Mouse (Mus musculus): Measurements from ENCODE around the gene Slc7a6os.

Gene Slc7a6os

DNA sequence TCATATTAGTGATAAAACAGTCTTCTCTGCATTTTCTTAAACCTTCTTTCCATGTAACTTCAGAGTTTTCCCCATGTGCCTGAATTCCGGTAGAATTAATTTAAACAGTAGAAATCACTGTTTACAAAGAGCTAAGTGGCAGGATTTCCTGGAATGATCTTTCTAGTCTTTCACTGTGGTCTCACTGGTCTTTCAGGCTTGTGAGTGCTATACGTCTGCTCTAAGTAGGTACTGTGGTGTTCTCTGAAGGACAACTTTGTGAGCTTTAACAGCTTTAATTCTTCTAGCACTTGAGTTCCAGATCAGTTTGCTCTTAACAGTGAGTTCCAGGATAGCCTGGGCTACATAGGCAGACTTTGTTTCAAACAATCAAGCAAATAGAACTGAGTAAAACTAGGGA is 32.3 kb downstream of the Slc7a6os start:
- no peak for DNase-seq (ENCODE audit: low read depth in 2 of 2, low spot score in 2 of 2)

- no peak for DNase-seq (ENCODE audit: low read depth in 2 of 2, low spot score in 2 of 2)
Observed at GRCm38 (mm10) chr8:106177594-106177993, 33.1 kb downstream of the Slc7a6os start.

- DNase-seq (ENCODE audit: low read depth in 2 of 2, low spot score in 2 of 2): no peak
Observed at GRCm38 (mm10) chr8:106176891-106177290, 33.8 kb downstream of the Slc7a6os start.

- no peak for DNase-seq (ENCODE audit: low read depth in 2 of 2, low spot score in 2 of 2)
Observed at GRCm38 (mm10) chr8:106173566-106173965, 37.2 kb downstream of the Slc7a6os start.

GRCm38 (mm10) chr8:106169934-106170480 is 40.7 kb downstream of the Slc7a6os start:
- DNase-seq (ENCODE audit: low read depth in 2 of 2, low spot score in 2 of 2): no peak

GRCm38 (mm10) chr8:106169017-106169933 is 41.5 kb downstream of the Slc7a6os start:
- peak in 1 of 2 experiments; percentile 47 for DNase-seq (ENCODE audit: low read depth in 2 of 2, low spot score in 2 of 2)

- peak; percentile 80 to 82 for DNase-seq (ENCODE audit: low read depth in 2 of 2, low spot score in 2 of 2)
Observed at GRCm38 (mm10) chr8:106168356-106169016, 42.2 kb downstream of the Slc7a6os start, which contains the start of gene Slc7a6. Slc7a6 (plus strand) TSS chr8:106168857.

DNA sequence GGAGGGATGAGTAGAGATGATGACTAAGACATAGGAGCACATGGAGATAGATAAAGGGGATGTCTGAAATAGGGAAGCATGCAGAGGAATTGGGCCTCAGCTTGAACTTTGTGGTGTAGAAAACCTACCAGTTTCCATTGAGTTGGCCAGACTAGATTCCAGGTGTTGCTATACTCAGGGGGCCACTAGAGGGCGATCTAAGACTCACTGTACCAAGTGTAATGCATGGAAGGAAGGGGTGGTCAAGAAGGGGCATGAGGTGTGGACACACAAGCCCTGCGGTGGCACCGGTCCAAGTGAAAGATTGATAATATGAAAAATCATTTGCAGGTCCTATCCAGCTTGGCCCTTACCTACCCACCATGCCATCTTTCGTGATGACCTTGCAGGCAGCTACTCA is 45.3 kb downstream of the Slc7a6os start:
- DNase-seq (ENCODE audit: low read depth in 2 of 2, low spot score in 2 of 2): peak; percentile 62 to 73

GRCm38 (mm10) chr8:106163251-106163650 is 47.5 kb downstream of the Slc7a6os start:
- DNase-seq (ENCODE audit: low read depth in 2 of 2, low spot score in 2 of 2): no peak

DNA sequence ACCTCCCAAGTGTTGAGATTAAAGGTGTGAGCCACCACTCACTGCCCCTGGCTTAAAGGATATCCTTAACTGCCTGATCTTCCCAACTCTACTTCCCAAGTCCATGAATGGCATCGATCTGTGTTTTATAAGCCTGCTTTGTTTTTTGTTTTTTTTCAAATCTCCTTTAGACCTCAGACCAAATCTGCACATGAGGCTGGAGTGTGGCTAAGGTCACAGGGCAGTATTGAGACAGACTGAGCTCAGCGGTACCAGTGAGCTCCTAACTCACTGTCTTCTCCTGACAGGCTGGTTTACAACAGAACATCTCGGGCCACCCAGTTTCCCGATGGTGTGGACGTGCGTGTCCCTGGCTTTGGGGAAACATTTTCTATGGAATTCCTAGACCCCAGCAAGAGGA is 50.9 kb downstream of the Slc7a6os start:
- DNase-seq (ENCODE audit: low read depth in 2 of 2, low spot score in 2 of 2): no peak

- DNase-seq (ENCODE audit: low read depth in 2 of 2, low spot score in 2 of 2): no peak
Observed at GRCm38 (mm10) chr8:106158381-106158780, 52.4 kb downstream of the Slc7a6os start.

- no peak for DNase-seq (ENCODE audit: low read depth in 2 of 2, low spot score in 2 of 2)
Observed at GRCm38 (mm10) chr8:106157419-106157818, 53.3 kb downstream of the Slc7a6os start.

GRCm38 (mm10) chr8:106152876-106153275 is 57.9 kb downstream of the Slc7a6os start:
- no peak for DNase-seq (ENCODE audit: low read depth in 2 of 2, low spot score in 2 of 2)

GRCm38 (mm10) chr8:106151041-106151440 is 59.7 kb downstream of the Slc7a6os start:
- no peak for DNase-seq (ENCODE audit: low read depth in 2 of 2, low spot score in 2 of 2)
